Mouse (Mus musculus) kidney, postnatal 10 days (tissue): ENCODE results near the gene Hist2h2be.
"Not testable (repeated sequence)": the region's sequence is repeated elsewhere in the genome, so short reads cannot be mapped to it uniquely, and the experiment has no call there.

Experiments used
- DNase-seq: peaks from one replicate; pipeline ENCODE4 v3.0.0; 2021; ENCODE audit warnings: mixed read lengths

Hist2h2be gene

GRCm38 (mm10) chr3:96199731-96200130 lies 21.2 kb upstream of the Hist2h2be start:
- no peak for DNase-seq

GRCm38 (mm10) chr3:96207819-96208218 lies 13.1 kb upstream of the Hist2h2be start:
- DNase-seq, result no peak

- peak; percentile 54 for DNase-seq
Measured at GRCm38 (mm10) chr3:96209242-96209641, 11.7 kb upstream of the Hist2h2be start.

GRCm38 (mm10) chr3:96219191-96219641 lies 1.7 kb upstream of the Hist2h2be start:
- no peak for DNase-seq

- DNase-seq, result peak; percentile 77
Measured at GRCm38 (mm10) chr3:96219661-96220130, 1.2 kb upstream of the Hist2h2be start, which contains the start of the genes Bola1 and Hist2h2ab. Bola1 (minus strand) TSS chr3:96219709. Hist2h2ab (plus strand) TSS chr3:96219865.

- DNase-seq, result not testable (repeated sequence)
Measured at GRCm38 (mm10) chr3:96220131-96220764, 671 bp upstream of the Hist2h2be start.

GRCm38 (mm10) chr3:96221640-96222038 lies 720 bp downstream of the Hist2h2be start:
- DNase-seq, result no peak

GRCm38 (mm10) chr3:96222774-96223173 lies 1.9 kb downstream of the Hist2h2be start:
- no peak for DNase-seq

GRCm38 (mm10) chr3:96225421-96225820 lies 4.5 kb downstream of the Hist2h2be start:
- DNase-seq, result no peak

- no peak for DNase-seq
Measured at GRCm38 (mm10) chr3:96226695-96227648, 6.1 kb downstream of the Hist2h2be start.

- DNase-seq, result no peak
Measured at GRCm38 (mm10) chr3:96228828-96229227, 7.9 kb downstream of the Hist2h2be start.

- DNase-seq, result no peak
Measured at GRCm38 (mm10) chr3:96230404-96230803, 9.5 kb downstream of the Hist2h2be start.

- DNase-seq, result no peak
Measured at GRCm38 (mm10) chr3:96230910-96231757, 10.2 kb downstream of the Hist2h2be start.

GRCm38 (mm10) chr3:96231758-96232120 lies 10.8 kb downstream of the Hist2h2be start:
- no peak for DNase-seq

GRCm38 (mm10) chr3:96234914-96235313 lies 14.0 kb downstream of the Hist2h2be start:
- no peak for DNase-seq

- DNase-seq, result no peak
Measured at GRCm38 (mm10) chr3:96235836-96236235, 14.9 kb downstream of the Hist2h2be start.

GRCm38 (mm10) chr3:96236834-96237334 lies 16.0 kb downstream of the Hist2h2be start:
- DNase-seq, result no peak

- DNase-seq, result no peak
Measured at GRCm38 (mm10) chr3:96237335-96237903, 16.5 kb downstream of the Hist2h2be start.

- DNase-seq, result no peak
Measured at GRCm38 (mm10) chr3:96237904-96238511, 17.1 kb downstream of the Hist2h2be start.

GRCm38 (mm10) chr3:96238954-96239793 lies 18.3 kb downstream of the Hist2h2be start, which contains the start of gene Hist2h3c2:
Hist2h3c2 (minus strand) TSS chr3:96239127.
- DNase-seq, result peak; percentile 66
